Mouse (Mus musculus): ENCODE data around the gene Htr1f.

GRCm38 (mm10) chr16:65069867-65070266, 35.8 kb downstream of the Htr1f start:
- no peak for TF ChIP-seq POLR2A (IDR thresholded peaks at IDR 0.05; ENCODE audit: insufficient read depth, low read depth, low read length)
- TF ChIP-seq CTCF (IDR thresholded peaks at IDR 0.05; ENCODE audit: insufficient read depth, low read depth, low read length) = no peak
